Mouse (Mus musculus) bone marrow macrophage, adult 2 months (primary cell): ENCODE results near the gene Rnf43.

Experiments
- CTCF ChIP-seq: IDR thresholded peaks from 2 replicates; pipeline ENCODE4 v1.5.1; 2012; ENCODE audit warnings: low read depth, mild to moderate bottlenecking, low read length, moderate library complexity
- POLR2A ChIP-seq: IDR thresholded peaks from 2 replicates; pipeline ENCODE4 v1.6.1; 2012; ENCODE audit warnings: mild to moderate bottlenecking, low read depth, low read length, borderline replicate concordance

- TF ChIP-seq POLR2A, result no peak
- TF ChIP-seq CTCF, result no peak
Measured at GRCm38 (mm10) chr11:87768745-87769144, 106.2 kb downstream of the Rnf43 start.
